Mouse (Mus musculus): ENCODE data around the gene 2010111I01Rik.

- TF ChIP-seq CTCF (IDR thresholded peaks at IDR 0.05; ENCODE audit: control insufficient read depth, insufficient read depth, low read length) (no peak), POLR2A (IDR thresholded peaks at IDR 0.05; ENCODE audit: borderline replicate concordance, control insufficient read depth, low read depth, low read length) (no peak)
Measured at GRCm38 (mm10) chr13:63273859-63274258, 309.2 kb downstream of the 2010111I01Rik start.
